Mouse (Mus musculus): ENCODE results near the gene Zfp444. TPM values are rescaled to one million over a fixed set of nuclear protein-coding genes. Genes with fewer than 3 reads are reported as not detected.
A peak's percentile ranks its signal among the peaks of the same experiment; 100 is the strongest.
"Not testable (repeated sequence)": the region's sequence is repeated elsewhere in the genome, so short reads cannot be mapped to it uniquely, and the experiment has no call there.

Zfp444 gene
- polyA plus RNA-seq, 1 experiment = 17.8 TPM

GRCm38 (mm10) chr7:6157479-6157878 lies 14.5 kb upstream of the Zfp444 start:
- DNase-seq (ENCODE audit: low read depth, low spot score) = no peak
- 27% methylated on average over 1 of the region's 1 CpGs for WGBS

DNA sequence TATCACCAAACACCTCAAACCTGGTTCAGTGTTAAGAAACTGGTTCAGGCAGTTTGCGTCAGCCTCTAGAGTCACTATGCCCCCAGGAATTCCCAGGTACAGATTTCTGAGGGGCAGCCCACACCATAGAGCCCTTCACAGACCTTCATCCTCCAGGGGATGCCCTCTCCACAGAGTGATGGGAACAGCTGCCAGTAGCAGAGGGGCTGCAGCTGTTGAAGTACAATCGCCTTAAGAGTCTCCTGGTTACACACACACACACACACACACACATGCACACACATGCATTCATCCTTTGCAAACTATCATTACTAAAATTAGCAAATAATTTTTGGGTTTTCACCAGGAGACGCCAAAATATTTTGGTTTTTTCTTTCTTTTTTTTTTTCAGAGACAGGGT lies 12.4 kb upstream of the Zfp444 start:
- DNase-seq (ENCODE audit: low read depth, low spot score) = no peak
- 89% methylated on average over 3 of the region's 3 CpGs for WGBS

DNA sequence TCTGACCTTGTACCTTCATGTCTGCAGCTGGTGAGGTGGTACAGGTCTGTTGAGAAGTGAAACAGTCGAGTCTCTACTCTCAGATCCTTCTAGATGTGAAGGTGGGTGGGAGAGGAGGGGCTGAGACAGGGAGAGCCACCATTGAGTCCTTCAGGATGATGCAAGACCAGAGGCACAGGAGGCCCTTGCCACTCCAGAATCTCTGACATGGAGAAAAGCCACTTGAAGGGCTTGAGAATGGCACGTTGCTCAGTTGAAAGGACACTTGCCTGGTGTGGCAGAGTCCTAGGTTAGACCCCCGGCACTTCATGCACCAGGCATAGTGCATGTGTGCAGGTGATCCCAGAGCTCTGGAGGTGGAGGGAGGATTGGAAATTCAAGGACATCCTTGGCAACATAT lies 10.5 kb upstream of the Zfp444 start:
- WGBS = 65% methylated on average over 3 of the region's 3 CpGs
- no peak for DNase-seq (ENCODE audit: low read depth, low spot score)

DNA sequence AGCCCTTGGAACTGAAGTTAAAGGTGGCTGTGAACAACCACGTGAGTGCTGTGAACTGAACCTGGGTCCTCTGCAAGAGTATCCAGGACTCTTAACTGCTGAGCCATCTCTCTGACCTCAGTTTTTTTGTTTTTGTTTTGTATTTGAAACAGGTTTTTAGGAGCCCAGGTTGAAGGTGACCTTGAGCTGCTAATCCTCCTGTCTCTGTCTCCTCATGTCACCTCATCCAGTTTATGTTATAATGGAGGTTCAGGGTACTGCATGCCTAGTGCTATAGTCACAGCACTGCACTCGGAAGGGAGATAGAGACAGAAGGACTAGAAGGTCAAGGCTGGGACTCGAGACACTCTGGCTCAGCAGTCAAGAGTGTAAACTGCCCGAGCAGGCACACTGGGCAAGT lies 9.9 kb upstream of the Zfp444 start:
- 88% methylated on average over 4 of the region's 4 CpGs for WGBS
- no peak for DNase-seq (ENCODE audit: low read depth, low spot score)

DNA sequence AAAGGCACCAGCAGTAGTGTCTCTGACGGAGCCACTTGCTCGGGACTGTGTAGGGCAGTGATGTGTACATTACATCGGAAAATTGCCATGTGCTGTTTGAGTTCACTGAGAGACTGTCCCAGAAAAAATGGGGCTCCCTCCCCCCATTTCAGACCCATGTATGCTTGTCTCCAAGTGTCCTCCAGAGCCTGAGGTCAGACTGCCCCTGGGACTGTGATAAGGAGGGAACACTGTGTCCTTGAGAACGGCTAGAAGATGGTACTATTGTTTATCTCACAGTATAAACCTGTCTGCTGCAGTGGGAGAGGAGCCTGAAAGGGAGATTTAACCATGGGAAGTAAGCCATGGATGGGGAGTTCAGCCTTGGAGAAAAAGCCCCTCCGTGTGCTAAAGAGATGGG lies 7.4 kb upstream of the Zfp444 start:
- WGBS = 65% methylated on average over 5 of the region's 5 CpGs
- DNase-seq (ENCODE audit: low read depth, low spot score) = no peak

DNA sequence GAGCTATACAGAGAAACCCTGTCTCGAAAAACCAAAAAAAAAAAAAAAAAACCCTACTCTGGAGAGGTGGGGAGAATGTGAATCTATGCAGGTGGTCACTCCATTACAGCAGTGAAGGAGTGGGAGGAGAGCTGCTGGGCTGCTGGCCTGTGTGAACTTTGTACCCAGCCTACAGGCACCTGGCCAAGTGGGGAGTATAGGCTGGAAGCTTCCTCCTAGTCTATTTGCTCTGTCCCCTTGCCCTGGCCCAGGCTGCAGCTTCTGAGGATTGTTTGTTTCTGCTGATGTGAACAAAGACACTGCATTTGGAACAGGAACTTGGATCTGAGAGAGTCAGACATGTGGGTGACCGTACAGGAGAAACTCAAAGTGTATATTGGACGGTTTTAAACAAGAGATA lies 2.6 kb upstream of the Zfp444 start:
- WGBS = 16% methylated on average over 3 of the region's 3 CpGs
- no peak for DNase-seq (ENCODE audit: low read depth, low spot score)

DNA sequence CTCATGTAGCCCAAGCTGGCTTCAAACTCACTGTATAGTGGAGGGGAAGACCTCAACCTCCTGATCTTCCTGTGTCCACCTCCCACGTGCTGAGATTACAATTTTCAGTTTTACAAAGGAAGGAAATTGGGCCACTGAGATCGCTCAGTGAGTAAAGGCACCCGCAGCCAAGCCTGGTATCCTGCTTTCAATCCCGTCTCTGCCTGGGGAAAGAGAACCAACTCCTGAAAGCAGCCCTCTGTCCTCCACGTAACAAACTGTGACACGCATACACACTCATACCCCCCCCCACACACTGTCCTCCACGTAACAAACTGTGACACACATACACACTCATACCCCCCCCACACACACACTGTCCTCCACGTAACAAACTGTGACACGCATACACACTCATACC lies 1.6 kb upstream of the Zfp444 start:
- 65% methylated on average over 9 of the region's 9 CpGs for WGBS
- DNase-seq (ENCODE audit: low read depth, low spot score) = no peak

DNA sequence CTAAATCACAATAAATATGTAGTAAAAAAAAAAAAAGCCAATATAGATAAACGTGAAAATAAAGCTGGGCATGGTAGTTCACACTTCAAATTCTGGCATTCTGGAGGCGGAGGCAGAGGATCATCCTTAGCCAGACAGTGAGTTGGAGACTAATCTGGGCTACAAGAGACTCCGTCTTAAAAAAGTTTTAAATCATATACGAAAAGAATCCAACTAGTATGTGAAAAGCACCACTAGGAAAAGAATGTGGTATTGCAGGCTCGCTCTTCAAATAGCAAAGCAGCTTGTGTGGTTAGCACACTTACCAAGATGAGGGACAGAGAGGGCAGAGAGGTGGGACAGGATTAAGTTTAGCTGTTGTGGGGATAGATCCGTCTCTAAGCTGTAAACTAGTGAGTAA lies 1.2 kb upstream of the Zfp444 start:
- no peak for DNase-seq (ENCODE audit: low read depth, low spot score)
- WGBS = 34% methylated on average over 6 of the region's 6 CpGs

- no peak for DNase-seq (ENCODE audit: low read depth, low spot score)
- under 1% methylated on average over 24 of the region's 24 CpGs for WGBS
Measured at GRCm38 (mm10) chr7:6171444-6172005, 501 bp upstream of the Zfp444 start.

- 2% methylated on average over 28 of the region's 28 CpGs for WGBS
- DNase-seq (ENCODE audit: low read depth, low spot score) = no peak
Measured at GRCm38 (mm10) chr7:6172674-6173244, 733 bp downstream of the Zfp444 start.

DNA sequence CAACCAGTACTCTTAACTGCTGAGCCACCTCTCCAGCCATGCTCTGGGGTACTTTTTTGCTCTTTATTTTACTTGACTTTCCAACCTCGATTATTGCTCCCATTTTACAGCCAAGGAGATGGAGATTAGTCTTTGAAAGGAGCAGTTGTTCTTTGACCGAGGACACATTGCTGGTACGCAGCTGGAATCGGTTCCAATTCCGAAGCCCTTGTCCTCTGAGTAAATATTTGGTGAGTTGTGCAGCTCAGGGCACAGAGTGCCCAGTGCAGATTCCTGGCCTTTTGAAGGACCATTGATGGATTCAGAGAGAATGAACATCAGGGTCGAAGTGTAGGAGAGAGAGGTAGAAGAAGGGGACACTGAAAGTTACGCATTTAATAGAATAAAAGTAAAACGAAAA lies 1.8 kb downstream of the Zfp444 start:
- WGBS = 43% methylated on average over 8 of the region's 8 CpGs
- no peak for DNase-seq (ENCODE audit: low read depth, low spot score)

DNA sequence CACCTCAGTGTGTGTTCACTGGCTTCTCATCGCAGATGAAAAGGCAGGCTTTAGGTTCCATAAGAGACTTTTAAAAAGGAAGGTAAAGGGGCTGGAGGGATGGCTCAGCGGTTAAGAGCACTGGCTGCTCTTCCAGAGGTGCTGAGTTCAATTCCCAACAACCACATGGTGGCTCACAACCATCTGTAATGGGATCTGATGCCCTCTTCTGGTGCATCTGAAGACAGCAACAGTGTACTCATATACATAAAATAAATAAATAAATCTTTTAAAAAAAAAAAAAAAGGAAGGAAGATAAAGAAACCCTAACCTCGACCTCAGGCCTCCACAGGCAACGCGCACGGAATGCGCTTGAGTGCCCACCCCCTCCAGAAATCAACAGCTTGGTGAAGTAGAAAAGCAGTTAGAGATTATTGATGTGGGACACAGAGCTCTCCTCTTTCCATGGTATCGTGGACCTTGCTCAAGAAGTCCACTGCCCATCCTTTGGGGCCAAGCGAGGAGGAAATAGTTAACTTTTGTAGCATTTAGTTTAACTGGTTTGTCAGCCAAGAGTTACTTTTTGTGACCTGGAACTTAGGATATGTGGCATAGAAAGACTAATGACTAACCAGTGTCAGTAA lies 2.5 kb downstream of the Zfp444 start:
- WGBS = 59% methylated on average over 9 of the region's 9 CpGs
- DNase-seq (ENCODE audit: low read depth, low spot score) = not testable (repeated sequence)

DNA sequence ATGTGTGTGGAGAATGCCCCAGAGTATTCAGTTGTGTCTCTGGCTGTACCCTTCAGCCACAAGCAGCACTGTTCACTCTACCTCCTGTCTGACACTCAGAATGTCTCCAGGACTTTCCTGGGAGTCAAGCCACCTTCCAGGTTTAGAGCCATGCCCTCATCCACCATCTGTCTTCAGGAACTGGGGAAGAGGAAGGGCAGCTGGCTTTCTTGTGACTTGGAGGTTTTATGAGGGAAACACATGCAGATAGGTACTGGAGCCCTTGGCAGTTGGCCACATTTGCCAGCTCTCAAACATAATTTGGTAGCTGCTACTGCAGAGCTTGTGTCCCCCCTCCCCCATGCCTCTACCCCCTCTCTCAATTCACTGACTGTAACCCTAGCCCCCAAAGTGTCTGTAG lies 7.0 kb downstream of the Zfp444 start:
- DNase-seq (ENCODE audit: low read depth, low spot score) = peak; percentile 47

- no peak for DNase-seq (ENCODE audit: low read depth, low spot score)
Measured at GRCm38 (mm10) chr7:6182882-6183281, 10.9 kb downstream of the Zfp444 start.

DNA sequence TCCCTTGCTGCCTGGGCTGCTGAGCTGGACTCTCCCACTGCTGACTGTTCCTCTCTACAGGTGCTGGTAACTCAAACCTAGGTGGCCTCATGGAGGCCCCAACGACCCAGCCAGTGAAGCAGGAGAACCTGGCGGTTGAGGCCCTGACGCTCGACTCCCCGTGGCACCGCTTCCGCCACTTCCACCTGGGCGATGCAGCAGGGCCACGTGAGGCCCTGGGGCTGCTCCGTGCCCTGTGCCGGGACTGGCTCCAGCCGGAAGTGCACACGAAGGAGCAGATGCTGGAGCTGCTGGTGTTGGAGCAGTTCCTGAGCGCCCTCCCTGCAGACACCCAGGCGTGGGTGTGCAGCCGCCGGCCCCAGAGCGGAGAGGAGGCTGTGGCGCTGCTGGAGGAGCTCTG lies 11.8 kb downstream of the Zfp444 start:
- WGBS = 94% methylated on average over 19 of the region's 19 CpGs
- no peak for DNase-seq (ENCODE audit: low read depth, low spot score)

DNA sequence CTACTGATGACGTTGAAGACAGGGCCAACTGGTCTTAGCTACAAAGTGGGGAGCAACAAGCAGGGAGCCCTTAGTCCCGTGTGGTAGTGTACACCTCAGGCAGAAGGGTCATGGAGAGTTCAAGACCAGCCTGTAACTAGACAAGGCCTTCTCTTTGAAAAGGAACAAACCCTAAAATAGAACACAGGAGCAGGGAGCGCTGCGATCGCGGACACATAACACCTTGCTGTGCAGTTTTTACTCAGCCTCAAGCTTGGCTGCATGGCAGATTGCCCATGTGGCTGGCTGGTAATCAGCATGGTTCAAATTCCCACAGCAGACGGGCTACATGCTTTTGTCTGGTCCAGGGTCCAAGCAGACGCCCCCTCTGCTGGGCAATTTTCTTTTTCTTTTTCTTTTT lies 12.5 kb downstream of the Zfp444 start:
- 82% methylated on average over 8 of the region's 8 CpGs for WGBS
- no peak for DNase-seq (ENCODE audit: low read depth, low spot score)

DNA sequence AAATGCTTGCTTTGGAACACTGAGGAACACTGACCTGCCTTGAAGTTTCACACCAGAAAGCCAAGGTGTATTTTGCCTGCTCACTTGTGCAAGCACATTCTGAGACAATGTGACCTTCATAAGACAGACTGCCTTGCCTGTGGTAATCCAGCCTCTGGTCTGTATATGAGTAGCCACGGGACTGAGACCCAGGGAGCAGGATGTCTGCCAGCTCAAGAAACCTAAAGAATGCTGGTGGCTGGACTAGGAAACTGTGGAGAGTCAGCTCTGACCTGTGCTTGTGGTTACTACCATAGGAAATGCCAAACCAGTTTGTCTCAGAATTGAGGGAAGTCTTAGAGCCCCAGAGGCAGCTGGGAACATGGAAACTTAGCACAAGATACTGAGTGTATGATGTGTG lies 13.4 kb downstream of the Zfp444 start:
- WGBS = 82% methylated on average over 1 of the region's 1 CpGs
- DNase-seq (ENCODE audit: low read depth, low spot score) = no peak

- WGBS = 94% methylated on average over 2 of the region's 2 CpGs
- DNase-seq (ENCODE audit: low read depth, low spot score) = no peak
Measured at GRCm38 (mm10) chr7:6186176-6186575, 14.2 kb downstream of the Zfp444 start.

DNA sequence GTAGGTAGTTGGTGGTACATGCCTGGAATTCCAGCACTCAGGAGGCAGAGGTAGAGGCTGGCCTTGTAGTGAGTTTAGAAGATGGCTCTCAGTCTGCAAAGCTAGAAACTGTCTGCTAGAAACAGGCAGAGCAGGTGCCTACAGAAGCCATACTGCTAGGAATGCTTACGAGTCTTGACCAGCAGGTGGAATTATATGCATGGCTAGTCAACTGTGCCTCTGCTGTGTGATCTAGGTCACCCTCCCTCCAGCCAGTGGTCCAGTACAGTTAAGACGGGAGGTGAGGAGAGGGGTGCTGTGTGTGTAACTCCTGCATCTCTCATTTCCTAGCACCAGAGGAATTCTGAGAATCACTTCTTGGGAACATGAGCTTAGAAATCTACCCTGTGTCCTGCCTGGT lies 14.7 kb downstream of the Zfp444 start:
- 86% methylated on average over 2 of the region's 2 CpGs for WGBS

DNA sequence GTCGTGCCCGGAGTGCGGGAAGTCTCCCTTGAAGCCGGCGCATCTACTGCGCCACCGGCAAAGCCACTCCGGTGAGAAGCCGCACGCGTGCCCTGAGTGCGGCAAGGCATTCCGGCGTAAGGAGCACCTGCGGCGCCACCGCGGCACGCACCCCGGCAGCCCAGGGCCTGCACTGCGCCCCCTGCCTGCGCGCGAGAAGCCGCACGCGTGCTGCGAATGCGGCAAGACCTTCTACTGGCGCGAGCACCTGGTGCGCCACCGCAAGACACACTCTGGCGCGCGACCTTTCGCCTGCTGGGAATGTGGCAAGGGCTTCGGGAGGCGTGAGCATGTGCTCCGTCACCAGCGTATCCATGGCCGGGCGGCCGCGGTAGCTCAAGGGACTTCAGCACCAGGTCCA lies 17.5 kb downstream of the Zfp444 start:
- DNase-seq (ENCODE audit: low read depth, low spot score) = no peak
- 81% methylated on average over 45 of the region's 45 CpGs for WGBS

More for the DNA sequence above, 14.7 kb downstream of the Zfp444 start:
- DNase-seq (ENCODE audit: low read depth, low spot score) = no peak

- no peak for DNase-seq (ENCODE audit: low read depth, low spot score)
- WGBS = 19% methylated on average over 3 of the region's 3 CpGs
Measured at GRCm38 (mm10) chr7:6191376-6191775, 19.4 kb downstream of the Zfp444 start.

DNA sequence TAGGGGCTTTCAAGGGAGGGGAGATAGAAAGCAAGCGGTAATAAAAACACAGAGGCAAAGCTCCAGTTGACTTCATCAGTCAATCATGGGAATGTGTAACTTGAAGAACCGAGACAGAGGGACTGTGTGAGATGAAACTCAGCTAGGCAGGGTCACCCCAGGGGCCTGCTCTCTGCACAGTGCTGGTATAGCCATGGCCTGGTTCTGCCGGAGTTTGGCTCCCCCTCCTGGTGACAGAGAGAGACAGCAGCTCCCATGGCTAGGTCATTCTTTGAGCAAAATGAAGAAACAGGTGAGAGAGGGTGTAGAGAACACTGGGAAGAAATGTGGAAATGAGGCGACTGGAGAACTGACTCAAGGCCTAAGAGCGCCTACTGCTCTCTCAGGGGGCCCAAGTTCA lies 22.1 kb downstream of the Zfp444 start:
- 23% methylated on average over 5 of the region's 5 CpGs for WGBS
- DNase-seq (ENCODE audit: low read depth, low spot score) = no peak

Measured in large intestine, adult 2 months (tissue).